Mouse (Mus musculus) lung, adult 2 months (tissue): ENCODE results near the gene Gns.

Source experiments
- CTCF ChIP-seq: fragments of 200-500 bp; IDR thresholded peaks from 2 replicates; pipeline ENCODE4 v1.5.1; 2011; ENCODE audit warnings: mild to moderate bottlenecking, low read length, control low read depth; ENCODE audit not compliant: insufficient read depth
- POLR2A ChIP-seq: fragments of 200-500 bp; IDR thresholded peaks from 2 replicates; pipeline ENCODE4 v1.6.1; 2011; ENCODE audit warnings: low read depth, mild to moderate bottlenecking, control low read depth, low read length, borderline replicate concordance; ENCODE audit errors: extremely low read depth

GRCm38 (mm10) chr10:121434441-121435103 is 69.7 kb downstream of the Gns start:
- TF ChIP-seq CTCF (no peak), POLR2A (no peak)
